Mouse (Mus musculus) embryo, embryonic 10 days (tissue): ENCODE data around the gene Fndc10.
"Not testable (repeated sequence)": the region's sequence is repeated elsewhere in the genome, so short reads cannot be mapped to it uniquely, and the experiment has no call there.

Source experiments
- DNase-seq: peaks from one replicate; pipeline ENCODE4 v3.0.0-alpha.2; 2015; ENCODE audit warnings: low spot score

Gene Fndc10

DNA sequence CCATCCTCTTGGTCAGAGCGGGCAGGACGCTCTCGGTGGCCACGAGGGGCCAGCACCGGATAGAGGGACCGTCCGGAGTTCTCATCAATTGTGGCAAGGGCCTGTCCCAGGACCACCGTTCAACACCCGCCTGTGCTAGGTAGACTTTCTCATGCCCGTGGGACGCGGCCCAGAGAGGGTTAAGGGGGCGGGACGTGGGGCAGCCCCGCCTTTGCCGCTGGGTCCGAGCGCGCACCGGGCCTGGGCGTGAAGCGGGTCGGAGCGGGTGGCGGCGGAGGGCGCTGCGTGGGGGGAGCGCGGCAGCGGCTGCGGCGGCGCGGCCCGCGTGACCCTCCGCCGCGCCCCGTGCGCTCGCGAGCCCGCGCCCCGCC, at the start of gene Fndc10:
TSS of gene Fndc10 (plus strand) at position 232 of the 371 bp plus-strand sequence.
- DNase-seq: peak; percentile 74

DNA sequence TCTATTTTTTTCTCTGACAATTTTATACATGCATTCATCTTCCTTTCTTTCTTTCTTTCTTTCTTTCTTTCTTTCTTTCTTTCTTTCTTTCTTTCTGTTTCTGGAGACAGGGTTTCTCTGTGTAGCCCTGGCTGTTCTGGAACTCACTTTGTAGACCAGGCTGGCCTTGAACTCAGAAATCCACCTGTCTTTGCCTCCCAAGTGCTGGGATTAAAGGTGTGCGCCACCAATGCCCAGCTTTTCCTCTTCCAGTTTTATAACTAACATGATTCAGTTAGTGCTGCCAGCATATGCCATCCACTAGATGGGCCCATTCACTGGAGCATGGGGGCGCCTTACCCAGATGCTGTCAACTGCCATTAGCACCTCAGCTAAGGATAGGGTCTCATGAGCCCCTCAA, 48.8 kb upstream of the Fndc10 start, which contains the start of gene Gm10563:
TSS of gene Gm10563 (minus strand) at position 101 of the 400 bp plus-strand sequence.
- DNase-seq: not testable (repeated sequence)

DNA sequence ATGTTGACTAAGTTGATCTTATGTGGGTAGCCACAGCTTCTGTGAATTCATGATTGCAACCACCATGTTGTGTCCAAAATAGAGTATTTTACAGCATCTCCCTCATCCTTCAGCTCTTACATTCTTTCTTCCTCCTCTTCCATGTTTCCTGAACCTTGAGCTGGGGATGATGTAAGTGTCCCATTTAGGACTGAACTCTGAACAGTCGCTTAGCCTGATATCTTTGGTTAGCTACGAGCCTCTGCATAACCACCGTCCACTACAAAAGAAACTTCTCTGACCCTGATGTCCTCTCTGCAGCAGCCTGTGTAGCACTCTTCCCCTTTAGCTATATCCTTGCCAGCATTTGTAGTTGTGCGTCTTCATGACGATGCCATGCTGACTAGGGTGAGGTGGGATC, 48.4 kb upstream of the Fndc10 start:
- DNase-seq: no peak

DNA sequence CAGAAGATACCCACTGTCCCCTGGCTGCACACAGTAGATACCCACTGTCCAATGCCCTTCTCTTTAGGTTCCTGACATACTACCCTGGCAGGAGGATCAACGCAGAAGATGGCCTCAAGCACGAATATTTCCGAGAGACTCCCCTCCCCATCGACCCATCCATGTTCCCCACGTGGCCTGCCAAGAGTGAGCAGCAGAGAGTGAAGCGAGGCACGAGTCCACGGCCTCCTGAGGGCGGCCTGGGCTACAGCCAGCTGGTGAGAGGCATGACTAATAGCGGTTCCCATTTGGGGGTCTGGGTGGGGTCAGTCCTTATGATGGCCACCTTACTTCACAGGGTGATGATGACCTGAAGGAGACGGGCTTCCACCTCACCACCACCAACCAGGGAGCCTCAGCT, 44.8 kb upstream of the Fndc10 start:
- no peak for DNase-seq

DNA sequence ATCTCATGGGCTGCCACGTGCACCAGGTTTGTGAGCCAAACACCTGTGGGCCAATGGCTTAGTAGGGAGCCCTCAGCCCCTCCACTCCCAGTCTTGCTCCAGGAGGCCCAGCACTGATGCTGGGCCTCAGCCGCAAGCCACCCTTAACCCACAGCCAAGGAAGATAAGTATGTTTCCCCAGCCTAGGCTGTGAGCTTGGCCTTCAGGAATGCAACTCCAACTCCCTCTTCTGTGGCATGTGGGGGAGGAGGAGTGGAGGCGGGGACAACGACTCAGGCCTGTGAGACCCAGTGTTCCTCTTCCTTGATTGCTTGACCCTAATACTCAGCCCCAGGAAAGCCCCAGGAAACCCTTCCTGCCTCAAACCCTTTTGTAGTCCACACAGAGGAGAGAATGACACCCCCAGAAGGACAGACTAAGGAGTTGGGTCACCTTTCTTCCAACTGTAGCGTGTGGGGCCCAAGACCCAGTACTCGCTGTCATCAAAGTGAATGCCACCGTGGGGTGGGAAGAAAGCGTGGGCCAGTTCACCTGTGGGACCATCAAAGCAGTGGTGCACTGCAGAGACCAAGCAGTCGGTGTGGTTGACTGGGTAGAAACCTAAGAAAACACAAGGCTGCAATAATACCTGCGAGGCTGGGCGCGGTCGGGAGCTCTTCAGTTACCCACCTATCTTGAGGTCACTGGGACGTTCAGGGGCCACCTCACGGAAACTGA, 42.4 kb upstream of the Fndc10 start:
- peak; percentile 44 for DNase-seq

DNA sequence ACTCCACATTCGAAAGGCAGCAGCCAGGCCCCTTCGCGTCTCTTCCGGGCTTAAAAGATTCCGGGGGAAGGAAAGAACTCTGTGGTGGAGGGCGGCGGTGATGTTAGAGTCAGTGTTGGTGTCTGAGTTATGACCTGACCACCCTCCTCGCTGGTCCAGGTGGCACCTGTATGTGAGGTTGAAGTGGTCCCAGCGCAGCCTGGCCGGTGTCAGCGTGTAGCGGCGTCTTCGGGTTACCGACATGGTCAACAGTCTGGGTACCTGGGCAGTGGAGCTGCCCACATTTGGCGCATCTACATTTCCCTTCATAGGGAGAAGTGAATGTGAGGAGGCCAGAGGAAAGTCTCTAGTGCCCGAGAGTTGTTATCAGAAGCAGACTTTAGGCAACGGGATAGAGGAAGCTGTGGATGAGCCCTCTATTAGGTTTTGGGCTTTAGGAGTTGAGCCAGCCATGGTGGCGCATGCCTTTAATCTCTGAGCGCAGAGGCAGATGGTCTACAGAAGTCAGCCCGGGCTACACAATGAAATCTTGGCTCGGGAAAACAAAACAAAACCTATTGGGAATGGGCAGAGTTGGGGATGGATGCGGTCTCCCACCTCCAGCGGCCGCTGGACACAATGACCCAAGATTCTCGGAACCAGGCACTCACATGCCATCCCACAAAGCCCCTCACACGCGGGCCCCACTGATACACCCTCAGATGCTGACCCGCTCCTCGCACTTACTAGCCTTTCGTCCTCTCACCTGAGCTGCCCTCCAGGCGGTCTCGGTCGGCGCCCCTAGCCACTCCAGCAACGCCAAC, 41.7 kb upstream of the Fndc10 start:
- no peak for DNase-seq

DNA sequence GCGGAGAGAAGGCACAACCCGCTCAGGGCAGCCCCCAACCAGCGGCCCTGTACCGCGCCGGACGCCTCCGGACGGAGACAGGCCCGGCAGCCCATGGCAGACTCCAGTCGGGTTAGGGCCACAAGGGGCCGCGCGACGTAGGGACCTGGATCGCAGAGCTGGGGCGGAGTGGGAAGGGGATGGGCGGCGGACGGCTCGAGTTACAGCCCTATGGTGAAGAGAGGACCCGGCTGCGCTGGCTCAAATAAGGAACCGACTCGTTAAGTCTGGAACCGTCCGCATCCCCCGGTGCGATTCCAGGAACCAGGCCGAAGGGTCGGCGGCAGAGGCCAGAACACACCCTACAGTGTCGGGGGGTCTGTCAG, 41.1 kb upstream of the Fndc10 start, which contains the start of gene Mmp23:
TSS of gene Mmp23 (minus strand) at position 299 of the 365 bp plus-strand sequence.
- peak; percentile 88 for DNase-seq

DNA sequence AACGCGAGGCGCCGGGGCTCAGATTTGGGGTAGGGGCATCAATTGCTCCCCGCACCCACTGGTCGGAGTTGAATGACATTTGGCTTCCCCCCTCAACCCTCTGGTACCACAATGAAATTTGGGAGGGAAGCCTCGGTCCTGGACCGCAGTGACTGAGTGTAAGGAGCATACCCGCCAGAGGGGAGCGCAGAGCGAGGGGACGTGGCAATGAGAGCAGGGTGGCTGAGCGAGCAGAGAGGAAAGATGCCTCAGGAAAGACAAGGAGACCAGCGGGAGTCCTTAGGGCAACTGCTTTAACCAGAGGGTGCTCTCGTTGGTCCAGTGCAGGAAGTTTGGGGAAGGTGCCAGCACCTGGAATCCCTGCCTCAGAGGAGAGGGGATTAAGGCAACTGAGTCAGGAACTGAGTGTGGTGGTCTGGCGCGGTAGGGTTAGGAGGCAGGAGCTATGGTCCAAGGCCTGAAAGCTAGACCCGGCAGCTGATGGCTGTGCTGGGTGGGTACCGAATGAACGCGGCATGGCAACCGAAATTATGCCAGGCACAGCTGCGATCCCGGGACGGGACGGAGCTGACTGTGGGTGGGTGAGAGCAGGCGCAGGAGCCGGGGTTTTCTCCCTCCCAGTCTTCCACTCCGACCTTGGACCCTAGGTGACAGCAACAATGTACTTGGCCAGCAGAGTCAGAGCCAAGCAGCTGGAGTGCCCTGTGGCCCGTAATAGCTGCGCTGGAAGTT, 40.5 kb upstream of the Fndc10 start:
- DNase-seq: peak; percentile 67

DNA sequence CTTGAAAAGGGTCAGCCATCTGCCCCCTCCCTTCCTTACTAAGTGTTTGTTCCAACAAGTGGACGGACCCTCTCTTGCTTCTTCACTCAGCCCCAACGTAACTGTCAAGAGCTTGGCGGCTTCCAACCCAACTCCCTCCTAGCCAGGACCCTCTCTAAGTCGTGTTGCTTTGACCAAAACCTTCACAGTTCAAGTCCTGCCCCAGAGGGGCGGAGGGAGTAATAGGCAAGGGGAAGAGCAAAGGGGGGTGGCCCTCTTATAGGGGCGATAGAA, 40.0 kb upstream of the Fndc10 start:
- DNase-seq: no peak

DNA sequence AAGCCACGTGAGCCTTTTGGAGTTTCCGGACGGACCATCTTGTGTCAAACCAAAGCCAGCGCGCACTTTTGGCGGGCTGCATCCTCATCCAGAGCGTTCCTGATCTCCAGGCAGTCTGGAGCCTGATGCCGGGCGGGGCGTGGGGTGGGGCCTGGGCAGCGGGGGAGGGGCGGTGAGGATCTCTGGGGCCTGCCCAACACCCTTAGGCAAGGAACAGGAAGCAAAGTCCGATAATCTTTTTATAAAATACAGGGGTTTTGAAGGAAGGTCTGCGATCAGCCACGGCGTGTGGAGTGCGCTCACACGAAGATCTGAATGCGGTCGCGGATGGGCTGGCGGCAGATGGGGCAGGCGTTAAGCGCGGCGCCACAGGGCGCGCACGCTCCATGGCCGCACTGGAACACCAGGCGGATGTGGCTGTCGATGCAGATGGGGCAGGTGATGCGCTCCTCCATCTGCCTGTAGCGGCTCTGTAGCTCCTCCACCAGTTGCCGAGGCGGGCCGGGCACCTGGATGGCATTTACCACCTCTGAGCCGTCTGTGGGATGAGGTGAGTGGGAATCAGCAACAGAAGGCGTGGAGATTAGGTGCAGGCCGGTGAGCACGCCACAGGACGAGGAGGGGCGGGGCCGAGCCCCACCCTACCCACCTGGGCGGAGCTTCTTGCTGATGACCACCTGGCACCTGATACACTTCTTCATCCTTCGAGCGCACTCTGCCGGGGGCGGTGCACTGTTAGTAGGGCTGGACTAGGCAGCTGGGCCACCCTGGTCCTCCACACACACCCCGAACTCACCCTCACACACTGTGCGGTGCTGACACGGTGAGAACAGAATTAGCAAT, 39.5 kb upstream of the Fndc10 start:
- DNase-seq: peak; percentile 65

DNA sequence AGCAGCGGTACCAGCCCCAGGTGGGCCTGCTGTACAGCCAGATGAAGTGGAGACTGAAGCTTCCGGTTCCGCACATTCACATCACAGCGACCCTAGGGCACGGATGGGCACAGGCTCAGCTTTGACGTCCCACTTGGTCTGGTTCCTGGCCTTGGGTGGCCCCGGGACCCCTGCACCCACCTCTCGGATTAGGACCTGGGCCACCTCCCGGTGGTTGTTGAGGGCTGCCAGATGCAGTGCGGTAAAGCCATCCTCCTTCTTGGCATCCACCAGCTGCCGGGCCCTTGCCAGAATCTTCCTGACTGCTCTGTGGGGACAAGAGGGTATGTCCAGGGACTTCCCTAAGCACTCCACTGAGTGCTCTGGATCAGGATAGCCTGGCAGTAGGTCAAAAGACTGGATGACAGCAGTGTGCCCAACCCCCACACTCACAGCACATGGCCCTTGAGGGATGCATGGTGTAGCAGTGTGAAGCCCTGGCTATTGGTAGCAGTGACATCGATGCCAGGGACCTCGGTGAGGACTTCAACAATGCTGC, 37.9 kb upstream of the Fndc10 start:
- DNase-seq: no peak

DNA sequence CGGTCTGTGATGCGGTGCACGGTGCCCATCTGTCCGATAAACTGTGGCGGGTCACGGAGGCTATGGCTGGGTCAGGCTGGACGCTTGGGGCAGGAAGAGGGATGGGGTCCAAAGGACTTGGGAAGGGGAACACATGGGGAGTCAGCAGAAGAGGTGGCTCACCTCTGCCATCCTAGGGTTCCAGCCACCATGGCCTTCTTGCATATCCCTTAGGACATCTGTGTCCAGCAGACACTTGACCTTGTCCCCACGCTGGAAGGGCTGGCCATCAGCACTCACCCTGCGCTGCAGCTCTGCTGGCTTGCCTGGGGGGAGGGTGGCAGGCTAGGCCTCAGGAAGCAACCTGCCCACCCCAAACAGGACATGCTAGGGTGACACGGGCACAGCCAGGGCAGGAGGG, 35.2 kb upstream of the Fndc10 start:
- no peak for DNase-seq

DNA sequence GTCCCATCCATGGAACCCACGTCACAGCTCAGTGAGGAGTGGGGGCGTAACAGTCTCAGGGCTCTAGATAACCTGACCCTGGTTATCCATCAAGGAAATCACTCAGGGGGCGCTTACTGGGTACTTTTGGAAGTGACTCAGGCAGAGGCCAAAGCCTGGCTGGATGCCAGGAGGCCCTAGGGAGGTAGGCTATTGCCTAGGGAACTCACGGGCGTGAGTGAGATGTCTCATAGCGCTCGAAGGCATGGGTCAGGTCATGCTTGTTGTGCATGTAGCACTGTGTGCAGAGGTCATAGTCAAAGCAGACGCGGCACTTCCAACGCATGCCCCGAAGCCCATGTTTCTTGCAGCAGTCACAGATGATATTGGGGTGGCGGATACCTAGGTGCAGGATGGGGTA, 33.5 kb upstream of the Fndc10 start:
- no peak for DNase-seq

DNA sequence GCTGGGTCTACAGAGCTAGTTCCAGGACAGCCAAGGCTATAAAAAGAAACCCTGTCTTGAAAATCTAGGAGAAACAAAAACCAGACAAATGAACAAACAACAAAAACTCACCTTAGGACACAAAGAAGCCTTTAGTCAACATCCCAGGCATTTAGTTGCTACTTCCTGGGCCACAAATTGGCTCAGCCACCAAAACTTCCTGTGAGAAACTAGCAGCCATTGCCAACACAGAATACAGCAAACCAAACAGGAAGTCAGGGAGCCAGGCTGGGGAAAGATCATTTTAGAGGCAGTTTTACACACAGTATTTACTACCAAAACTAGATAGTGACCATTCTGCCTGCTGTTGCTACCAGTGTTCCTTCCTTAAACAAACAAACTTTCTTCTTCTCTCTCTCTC, 27.2 kb upstream of the Fndc10 start:
- DNase-seq: no peak

DNA sequence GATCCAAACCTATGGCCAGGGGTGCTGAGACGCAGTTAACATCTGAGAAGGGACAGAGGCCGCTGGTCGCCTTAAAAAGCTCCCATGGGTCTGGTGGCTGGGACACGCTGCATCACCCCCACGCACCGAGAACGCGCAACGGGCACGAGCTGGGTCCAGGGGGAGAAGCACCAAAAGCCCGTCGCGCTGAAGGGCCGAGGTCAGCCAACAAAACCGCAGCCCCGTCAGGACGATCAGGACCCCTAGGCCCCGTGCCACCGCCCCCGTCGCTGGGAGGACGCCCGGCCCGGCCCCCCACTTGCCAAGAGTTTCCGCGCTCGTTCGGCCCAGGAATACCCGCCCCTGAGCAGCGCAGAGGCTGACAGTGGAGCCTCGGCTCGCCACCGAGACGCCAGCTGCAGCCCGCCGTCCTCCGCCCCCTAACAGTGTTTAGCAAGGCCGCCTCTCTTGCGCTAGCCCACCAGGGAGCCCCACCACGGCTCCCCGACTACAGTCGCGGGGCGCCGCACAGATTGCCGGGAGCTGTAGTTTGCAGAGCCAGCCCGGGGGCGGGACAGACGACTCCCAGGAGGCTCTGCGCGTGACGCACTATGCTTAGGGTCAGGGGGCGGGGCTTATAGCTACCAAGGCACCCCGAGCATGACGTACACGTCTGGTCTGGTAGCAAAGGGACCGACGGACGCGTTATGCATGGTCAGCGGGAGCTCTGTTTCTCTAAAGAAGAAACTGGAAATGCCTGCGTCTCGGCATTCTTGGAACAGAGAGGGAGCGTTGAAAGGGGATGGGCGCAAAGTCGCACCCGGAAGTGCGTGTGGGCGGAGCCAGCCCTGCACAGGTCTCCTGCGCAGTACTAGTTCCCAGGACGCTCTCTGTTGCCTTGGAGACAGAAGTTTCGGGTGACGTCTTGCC, 25.2 kb upstream of the Fndc10 start, which contains the start of gene Mib2:
TSS of gene Mib2 (minus strand) at position 510 of the 909 bp plus-strand sequence.
- DNase-seq: peak; percentile 97

DNA sequence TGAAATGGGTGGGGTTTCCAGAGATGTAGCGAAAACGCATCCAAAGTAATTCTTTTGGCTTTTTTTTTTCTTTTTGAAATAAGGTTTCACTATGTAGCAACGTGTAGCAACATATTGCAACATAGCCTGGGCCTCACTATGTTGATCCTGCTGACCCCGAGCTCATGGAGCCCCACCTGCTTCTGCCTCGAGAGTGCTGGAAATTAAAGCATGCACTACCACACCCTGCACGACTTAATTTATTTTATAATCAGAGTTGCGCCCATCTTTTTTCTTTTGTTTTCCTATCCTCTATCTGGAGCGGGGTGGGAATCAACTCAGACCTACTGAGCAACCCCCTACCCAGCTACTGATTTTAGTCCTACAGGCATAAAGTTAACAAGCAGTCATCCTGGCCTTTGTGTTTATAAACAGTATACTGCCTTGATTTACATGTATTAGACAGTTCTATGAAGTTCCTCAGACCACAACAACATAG, 24.5 kb upstream of the Fndc10 start:
- no peak for DNase-seq

DNA sequence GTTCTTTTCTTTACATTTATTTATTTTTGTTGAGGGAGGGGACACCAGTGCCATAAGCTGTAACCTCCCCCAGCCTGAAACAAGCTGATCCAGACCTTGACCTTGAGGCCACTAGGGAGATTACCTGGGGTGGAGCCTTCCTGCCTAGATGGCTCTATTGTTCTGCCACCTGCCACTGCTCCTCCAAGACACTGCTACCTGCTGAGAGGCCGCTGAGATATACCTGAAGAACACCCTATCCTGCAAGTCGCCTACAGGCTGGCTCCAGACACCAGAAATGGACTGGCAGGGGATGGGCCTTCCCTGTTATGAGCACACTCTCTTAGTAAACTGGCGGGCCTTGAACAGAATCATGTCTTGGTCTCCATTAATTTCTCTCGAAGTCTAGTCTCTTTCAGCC, 23.9 kb upstream of the Fndc10 start:
- DNase-seq: not testable (repeated sequence)

DNA sequence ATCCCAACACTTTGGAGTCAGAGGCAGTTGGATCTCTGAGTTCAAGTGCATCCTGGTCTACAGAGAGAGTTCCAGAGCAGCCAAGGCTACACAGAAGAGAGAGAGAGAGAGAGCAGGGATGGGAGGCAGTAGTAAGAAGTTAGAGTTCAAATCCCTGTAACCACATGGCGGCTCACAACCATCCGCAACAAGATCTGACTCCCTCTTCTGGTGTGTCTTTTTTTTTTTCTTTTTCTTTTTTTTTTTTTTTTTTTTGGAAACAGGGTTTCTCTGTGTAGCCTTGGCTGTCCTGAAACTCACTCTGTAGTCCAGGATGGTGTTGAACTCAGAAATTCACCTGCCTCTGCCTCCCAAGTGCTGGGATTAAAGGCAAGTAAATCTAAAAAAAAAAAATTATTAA, 22.1 kb upstream of the Fndc10 start:
- no peak for DNase-seq

DNA sequence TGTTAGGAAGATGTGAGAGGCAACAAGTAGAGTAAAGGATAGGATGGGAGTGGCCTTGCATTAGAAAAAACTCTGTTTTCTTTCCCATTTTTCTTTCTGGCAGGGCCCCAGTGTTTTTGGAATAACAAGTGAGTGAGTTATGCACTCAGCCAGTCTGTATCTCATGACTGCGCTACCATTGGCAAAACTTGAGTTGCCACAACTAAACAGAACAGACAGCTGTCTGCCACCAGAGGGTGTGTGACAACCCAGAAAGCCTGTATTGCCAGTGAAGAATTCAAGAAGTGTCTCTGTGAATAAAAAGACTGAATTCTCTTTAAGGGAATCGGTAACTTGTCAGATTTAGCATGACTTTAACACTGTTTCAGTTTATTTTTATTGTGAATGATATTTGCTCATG, 18.2 kb upstream of the Fndc10 start:
- DNase-seq: no peak

DNA sequence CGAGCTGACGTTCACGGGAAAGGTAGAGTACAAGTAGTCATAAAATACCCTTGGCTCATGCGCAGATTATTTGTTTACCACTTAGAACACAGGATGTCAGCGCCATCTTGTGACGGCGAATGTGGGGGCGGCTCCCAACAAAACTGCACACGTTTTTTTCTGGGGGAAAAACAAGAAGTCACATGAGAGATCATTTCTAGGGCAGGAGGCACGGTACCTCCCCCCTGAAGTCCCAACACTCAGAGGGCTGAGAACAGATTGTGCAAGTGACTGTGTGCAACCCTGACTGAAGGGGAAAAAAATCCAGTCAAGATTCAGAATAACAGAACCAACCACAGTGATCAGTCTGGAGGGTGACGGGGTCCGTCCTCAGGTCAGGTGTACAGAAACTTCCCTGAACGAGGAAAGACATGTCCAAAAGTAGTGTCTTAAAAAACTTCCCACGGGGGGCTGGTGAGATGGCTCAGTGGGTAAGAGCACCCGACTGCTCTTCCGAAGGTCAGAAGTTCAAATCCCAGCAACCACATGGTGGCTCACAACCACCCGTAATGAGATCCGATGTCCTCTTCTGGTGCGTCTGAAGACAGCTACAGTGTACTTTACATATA, 10.4 kb upstream of the Fndc10 start:
- not testable (repeated sequence) for DNase-seq
